Mouse (Mus musculus): ENCODE measurements around the gene Gm20388. TPM values are rescaled to one million over a fixed set of nuclear protein-coding genes. Genes with fewer than 3 reads are reported as not detected.

Gene Gm20388
- polyA plus RNA-seq, 1 experiment, result 0.36 TPM

DNA sequence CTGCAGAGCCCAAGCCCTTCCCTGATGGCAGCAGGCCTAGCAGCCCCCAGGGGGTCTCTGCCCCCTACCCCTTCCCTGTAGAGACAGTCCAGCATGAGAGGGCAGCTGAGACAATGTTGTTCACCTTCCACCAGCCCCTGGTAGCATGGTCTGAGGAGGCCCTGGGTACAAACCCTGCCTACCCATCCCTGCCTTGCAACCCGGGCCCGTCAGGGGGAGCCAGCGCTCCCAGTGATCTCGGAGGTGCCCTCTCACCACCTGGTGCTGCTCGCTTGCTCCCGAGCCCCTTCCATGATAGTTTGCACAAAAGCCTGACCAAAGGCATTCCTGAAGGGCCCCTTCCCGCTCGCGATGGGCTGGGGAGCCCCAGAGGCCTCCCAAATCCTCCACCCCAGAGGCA, 2350.1 kb downstream of the Gm20388 start:
- Histone ChIP-seq H3K4me1 (ENCODE audit: control insufficient read depth) (no peaks in the 10 kb centered on the region), H3K36me3 (ENCODE audit: control insufficient read depth) (no peaks in the 10 kb centered on the region), H3K27me3 (ENCODE audit: control insufficient read depth) (peaks cover 68% of the 10 kb centered on the region), H3K9me3 (ENCODE audit: control insufficient read depth, low read length) (no peaks in the 10 kb centered on the region), H3K4me3 (replicated peaks) (no peak overlapping the region)
- no peak for TF ChIP-seq GATA1 (IDR thresholded peaks at IDR 0.05; ENCODE audit: low read length)
- TF ChIP-seq TAL1 (IDR thresholded peaks at IDR 0.05; ENCODE audit: low read length), result no peak

DNA sequence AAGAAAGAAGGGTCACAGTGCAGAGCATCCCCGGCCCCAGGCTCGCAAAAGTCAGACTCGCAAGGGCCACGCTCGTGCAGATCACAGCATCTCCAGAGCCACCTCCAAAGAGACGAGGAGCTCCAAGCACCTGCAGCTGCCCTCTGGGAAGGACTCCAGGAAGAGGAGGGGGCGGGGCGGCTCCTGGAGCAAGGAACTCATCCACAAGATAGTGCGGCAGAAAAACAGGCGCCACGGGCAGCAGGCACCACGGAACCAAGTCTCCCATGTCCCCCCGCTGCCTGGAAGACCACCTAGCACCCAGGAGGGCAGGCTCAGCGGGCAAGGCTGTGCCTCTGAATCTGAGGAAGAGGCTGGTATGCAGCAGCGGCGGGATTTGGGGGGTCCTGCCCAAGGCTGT, 2352.2 kb downstream of the Gm20388 start:
- H3K4me1 ChIP-seq (ENCODE audit: control insufficient read depth), result no peaks in the 10 kb centered on the region
- TF ChIP-seq GATA1 (IDR thresholded peaks at IDR 0.05; ENCODE audit: low read length) (no peak), TAL1 (IDR thresholded peaks at IDR 0.05; ENCODE audit: low read length) (no peak)
- H3K36me3 ChIP-seq (ENCODE audit: control insufficient read depth), result no peaks in the 10 kb centered on the region
- peaks cover 69% of the 10 kb centered on the region for H3K27me3 ChIP-seq (ENCODE audit: control insufficient read depth)
- H3K4me3 ChIP-seq (replicated peaks), result no peak overlapping the region
- H3K9me3 ChIP-seq (ENCODE audit: control insufficient read depth, low read length), result no peaks in the 10 kb centered on the region

DNA sequence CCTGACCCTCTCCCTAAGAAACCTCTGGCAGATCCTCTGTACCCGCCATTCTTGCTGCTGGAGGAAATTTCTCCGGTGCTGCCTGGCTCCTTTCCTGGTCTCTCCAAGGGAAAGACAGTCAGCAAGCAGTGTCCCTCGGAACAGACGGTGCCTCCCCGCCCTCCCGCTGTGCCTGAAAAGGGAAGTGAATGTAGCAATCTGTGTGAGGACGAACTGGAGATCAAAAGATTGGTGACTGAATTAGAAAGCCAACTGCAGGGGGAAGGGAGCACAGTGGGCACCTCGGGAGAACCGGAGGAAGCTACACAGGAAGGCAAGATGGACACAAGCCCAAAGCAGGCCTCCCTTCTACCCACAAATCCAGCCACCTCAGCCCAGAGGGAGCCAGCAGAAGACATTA, 2353.6 kb downstream of the Gm20388 start:
- H3K9me3 ChIP-seq (ENCODE audit: control insufficient read depth, low read length), result no peaks in the 10 kb centered on the region
- peaks cover 6% of the 10 kb centered on the region for H3K4me1 ChIP-seq (ENCODE audit: control insufficient read depth)
- no peak overlapping the region for H3K4me3 ChIP-seq (replicated peaks)
- peaks cover 77% of the 10 kb centered on the region for H3K27me3 ChIP-seq (ENCODE audit: control insufficient read depth)
- TF ChIP-seq TAL1 (IDR thresholded peaks at IDR 0.05; ENCODE audit: low read length) (no peak), GATA1 (IDR thresholded peaks at IDR 0.05; ENCODE audit: low read length) (no peak)
- H3K36me3 ChIP-seq (ENCODE audit: control insufficient read depth), result no peaks in the 10 kb centered on the region

DNA sequence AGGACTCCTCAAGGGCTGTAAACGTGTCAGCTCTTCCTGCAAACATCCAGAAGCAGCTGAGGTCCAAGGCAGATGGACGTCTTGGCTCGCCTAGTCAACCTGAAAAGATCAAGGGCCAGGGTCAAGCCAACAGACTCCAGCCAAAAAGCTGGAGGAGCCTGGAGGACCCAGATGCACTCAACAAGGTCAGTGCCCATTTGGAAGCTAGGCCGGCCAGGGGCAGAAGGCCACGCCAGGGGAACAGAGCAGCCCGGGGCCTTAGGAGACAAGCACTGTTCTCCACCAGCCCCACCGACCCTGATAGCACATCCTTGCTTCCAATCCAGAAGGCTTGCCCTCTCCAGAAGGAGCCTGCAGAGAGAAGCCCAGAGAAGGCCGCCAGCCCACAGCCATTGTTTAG, 2354.9 kb downstream of the Gm20388 start:
- Histone ChIP-seq H3K27me3 (ENCODE audit: control insufficient read depth) (peaks cover 88% of the 10 kb centered on the region), H3K4me3 (replicated peaks) (no peak overlapping the region), H3K36me3 (ENCODE audit: control insufficient read depth) (no peaks in the 10 kb centered on the region), H3K9me3 (ENCODE audit: control insufficient read depth, low read length) (no peaks in the 10 kb centered on the region), H3K4me1 (ENCODE audit: control insufficient read depth) (peaks cover 14% of the 10 kb centered on the region)
- no peak for TF ChIP-seq GATA1 (IDR thresholded peaks at IDR 0.05; ENCODE audit: low read length)
- no peak for TF ChIP-seq TAL1 (IDR thresholded peaks at IDR 0.05; ENCODE audit: low read length)

DNA sequence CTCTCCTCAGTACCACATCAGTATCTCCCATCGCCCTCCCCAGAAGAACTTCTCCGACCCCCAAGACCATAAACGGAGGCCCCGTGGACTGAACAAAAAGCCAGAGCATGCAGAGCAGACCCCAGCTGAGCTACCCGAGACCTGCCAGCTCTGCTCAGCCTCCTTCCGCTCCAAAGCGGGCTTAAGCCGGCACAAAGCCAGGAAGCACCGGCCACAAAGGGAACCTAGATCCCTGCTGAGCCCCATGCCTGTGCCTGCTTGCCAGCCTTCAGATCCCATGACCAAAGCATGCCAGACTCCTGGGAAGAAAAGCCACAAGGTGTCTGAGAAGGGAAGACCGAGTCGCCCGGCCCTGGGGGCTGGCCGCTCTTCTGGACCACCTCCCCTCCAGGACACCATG, 2356.2 kb downstream of the Gm20388 start:
- peaks cover 14% of the 10 kb centered on the region for H3K4me1 ChIP-seq (ENCODE audit: control insufficient read depth)
- H3K9me3 ChIP-seq (ENCODE audit: control insufficient read depth, low read length), result no peaks in the 10 kb centered on the region
- H3K36me3 ChIP-seq (ENCODE audit: control insufficient read depth), result no peaks in the 10 kb centered on the region
- no peak overlapping the region for H3K4me3 ChIP-seq (replicated peaks)
- peaks cover 92% of the 10 kb centered on the region for H3K27me3 ChIP-seq (ENCODE audit: control insufficient read depth)
- TF ChIP-seq GATA1 (IDR thresholded peaks at IDR 0.05; ENCODE audit: low read length), result no peak
- TF ChIP-seq TAL1 (IDR thresholded peaks at IDR 0.05; ENCODE audit: low read length), result no peak

DNA sequence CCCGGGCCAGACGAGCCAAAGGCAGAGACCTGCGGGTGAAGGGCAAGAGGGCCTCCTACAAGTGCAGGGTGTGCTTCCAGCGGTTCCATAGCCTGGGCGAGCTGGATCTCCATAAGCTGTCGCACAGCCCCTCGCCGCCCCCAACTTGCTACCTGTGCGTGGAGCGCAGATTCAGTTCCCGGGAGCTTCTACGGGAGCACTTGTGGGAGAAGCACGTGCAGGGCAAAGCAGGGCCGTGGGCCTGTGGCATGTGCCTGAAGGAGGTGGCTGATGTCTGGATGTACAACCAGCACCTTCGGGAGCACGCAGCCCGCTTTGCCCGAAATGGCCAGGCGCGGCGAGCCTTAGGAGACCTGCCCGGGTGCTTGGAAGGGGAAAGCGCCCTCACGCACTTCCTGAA, 2358.2 kb downstream of the Gm20388 start:
- peaks cover 72% of the 10 kb centered on the region for H3K27me3 ChIP-seq (ENCODE audit: control insufficient read depth)
- TF ChIP-seq TAL1 (IDR thresholded peaks at IDR 0.05; ENCODE audit: low read length), result no peak
- no peak for TF ChIP-seq GATA1 (IDR thresholded peaks at IDR 0.05; ENCODE audit: low read length)
- peak overlapping the region; percentile 62 for H3K4me3 ChIP-seq (replicated peaks)
- no peaks in the 10 kb centered on the region for H3K36me3 ChIP-seq (ENCODE audit: control insufficient read depth)
- H3K9me3 ChIP-seq (ENCODE audit: control insufficient read depth, low read length), result no peaks in the 10 kb centered on the region
- H3K4me1 ChIP-seq (ENCODE audit: control insufficient read depth), result peaks cover 28% of the 10 kb centered on the region

DNA sequence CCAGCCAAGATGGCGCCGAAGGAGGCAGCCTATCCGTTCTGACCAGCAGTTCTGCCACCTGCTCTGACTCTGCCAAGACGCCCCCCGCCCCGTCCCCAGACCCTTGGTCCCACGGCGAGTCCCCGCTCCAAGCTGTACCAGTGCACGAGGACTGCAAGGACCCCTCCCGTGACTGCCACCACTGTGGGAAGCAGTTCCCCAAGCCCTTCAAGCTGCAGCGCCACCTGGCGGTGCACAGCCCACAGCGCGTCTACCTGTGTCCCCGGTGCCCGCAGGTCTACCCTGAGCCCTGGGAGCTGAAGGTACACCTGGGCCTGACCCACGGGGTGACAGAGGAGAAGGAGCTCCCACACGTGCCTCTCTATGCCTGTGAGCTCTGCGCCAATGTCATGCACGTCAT, 2358.8 kb downstream of the Gm20388 start:
- H3K27me3 ChIP-seq (ENCODE audit: control insufficient read depth), result peaks cover 67% of the 10 kb centered on the region
- TF ChIP-seq TAL1 (IDR thresholded peaks at IDR 0.05; ENCODE audit: low read length), result no peak
- TF ChIP-seq GATA1 (IDR thresholded peaks at IDR 0.05; ENCODE audit: low read length), result no peak
- H3K36me3 ChIP-seq (ENCODE audit: control insufficient read depth), result no peaks in the 10 kb centered on the region
- no peaks in the 10 kb centered on the region for H3K9me3 ChIP-seq (ENCODE audit: control insufficient read depth, low read length)
- H3K4me3 ChIP-seq (replicated peaks), result peak overlapping the region; percentile 62
- H3K4me1 ChIP-seq (ENCODE audit: control insufficient read depth), result peaks cover 33% of the 10 kb centered on the region

DNA sequence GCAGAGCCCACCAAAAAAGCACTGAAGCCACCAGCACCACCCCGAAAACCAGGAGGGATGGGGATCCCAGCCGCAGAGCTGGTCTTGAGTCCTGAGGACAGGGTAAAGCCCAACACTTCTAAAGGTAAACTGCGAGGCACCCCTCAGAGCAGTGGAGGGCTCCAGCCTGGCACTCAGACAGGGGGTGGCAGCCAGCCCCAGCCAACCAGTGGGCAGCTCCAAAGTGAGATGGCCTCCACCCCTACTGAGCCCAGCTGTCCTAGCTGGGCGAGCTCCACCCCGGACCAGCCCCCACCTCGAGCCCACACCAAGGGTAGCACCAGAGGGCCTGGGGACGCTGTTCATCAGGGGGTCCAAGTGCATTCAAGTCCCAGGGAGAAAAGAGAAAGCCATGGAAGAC, 2359.9 kb downstream of the Gm20388 start:
- no peaks in the 10 kb centered on the region for H3K9me3 ChIP-seq (ENCODE audit: control insufficient read depth, low read length)
- H3K36me3 ChIP-seq (ENCODE audit: control insufficient read depth), result no peaks in the 10 kb centered on the region
- H3K27me3 ChIP-seq (ENCODE audit: control insufficient read depth), result peaks cover 56% of the 10 kb centered on the region
- TF ChIP-seq GATA1 (IDR thresholded peaks at IDR 0.05; ENCODE audit: low read length) (no peak), TAL1 (IDR thresholded peaks at IDR 0.05; ENCODE audit: low read length) (no peak)
- H3K4me3 ChIP-seq (replicated peaks), result no peak overlapping the region
- peaks cover 45% of the 10 kb centered on the region for H3K4me1 ChIP-seq (ENCODE audit: control insufficient read depth)

DNA sequence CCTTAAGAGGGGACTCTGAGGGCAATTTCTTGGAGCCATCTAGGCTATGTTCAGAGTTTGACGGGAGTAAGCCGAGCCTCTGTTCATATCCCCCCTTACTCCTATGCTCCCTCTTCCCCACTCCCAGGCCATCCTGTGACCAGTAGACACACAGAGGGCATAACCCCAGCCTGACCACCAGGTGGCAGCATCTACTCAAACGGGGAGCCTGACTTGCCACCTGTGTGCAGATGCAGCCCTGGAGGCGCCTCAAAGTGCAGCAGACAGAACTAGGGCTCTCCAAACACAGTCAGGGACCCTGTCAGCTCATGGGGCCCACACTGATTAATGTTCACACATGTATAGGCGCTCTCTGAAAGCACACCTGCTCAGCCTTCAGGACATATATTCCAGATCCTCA, 2362.5 kb downstream of the Gm20388 start:
- TF ChIP-seq TAL1 (IDR thresholded peaks at IDR 0.05; ENCODE audit: low read length) (no peak), GATA1 (IDR thresholded peaks at IDR 0.05; ENCODE audit: low read length) (no peak)
- no peak overlapping the region for H3K4me3 ChIP-seq (replicated peaks)
- peaks cover 4% of the 10 kb centered on the region; the same call in 1 of the 2 replicates for H3K36me3 ChIP-seq (ENCODE audit: control insufficient read depth)
- peaks cover 71% of the 10 kb centered on the region for H3K4me1 ChIP-seq (ENCODE audit: control insufficient read depth)
- H3K27me3 ChIP-seq (ENCODE audit: control insufficient read depth), result peaks cover 34% of the 10 kb centered on the region
- H3K9me3 ChIP-seq (ENCODE audit: control insufficient read depth, low read length), result no peaks in the 10 kb centered on the region

DNA sequence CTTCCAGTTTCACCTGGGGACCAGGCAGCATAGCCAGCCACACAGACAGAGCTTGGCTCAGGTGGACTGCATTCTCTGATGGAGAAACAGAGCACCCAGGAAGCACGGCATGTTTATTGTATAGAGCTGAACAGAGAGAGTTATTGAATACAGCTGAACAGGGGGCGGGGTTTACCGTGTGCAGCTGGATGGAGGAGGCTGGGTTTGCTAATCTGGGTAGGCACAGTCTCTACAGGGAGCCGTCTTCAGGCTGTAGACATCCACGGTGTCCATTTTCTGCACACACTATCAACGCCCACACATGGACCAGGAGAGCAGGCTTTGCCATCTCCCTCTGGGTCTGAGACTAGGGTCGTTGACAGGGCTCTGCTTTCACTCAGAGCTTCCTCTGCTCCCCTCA, 2363.2 kb downstream of the Gm20388 start:
- Histone ChIP-seq H3K4me1 (ENCODE audit: control insufficient read depth) (peaks cover 75% of the 10 kb centered on the region), H3K27me3 (ENCODE audit: control insufficient read depth) (peaks cover 27% of the 10 kb centered on the region), H3K36me3 (ENCODE audit: control insufficient read depth) (peaks cover 4% of the 10 kb centered on the region; the same call in 1 of the 2 replicates), H3K9me3 (ENCODE audit: control insufficient read depth, low read length) (no peaks in the 10 kb centered on the region), H3K4me3 (replicated peaks) (no peak overlapping the region)
- no peak for TF ChIP-seq TAL1 (IDR thresholded peaks at IDR 0.05; ENCODE audit: low read length)
- TF ChIP-seq GATA1 (IDR thresholded peaks at IDR 0.05; ENCODE audit: low read length), result no peak

Measured in erythroblast, embryonic 14.5 days (primary cell).